Mouse (Mus musculus): ENCODE data around the gene Gstm4. TPM values are rescaled to one million over a fixed set of nuclear protein-coding genes. Genes with fewer than 3 reads are reported as not detected.

Gstm4 gene
- 10.1 and 11.9 TPM in 2 replicates for polyA plus RNA-seq (2012; rRNA removed)

DNA sequence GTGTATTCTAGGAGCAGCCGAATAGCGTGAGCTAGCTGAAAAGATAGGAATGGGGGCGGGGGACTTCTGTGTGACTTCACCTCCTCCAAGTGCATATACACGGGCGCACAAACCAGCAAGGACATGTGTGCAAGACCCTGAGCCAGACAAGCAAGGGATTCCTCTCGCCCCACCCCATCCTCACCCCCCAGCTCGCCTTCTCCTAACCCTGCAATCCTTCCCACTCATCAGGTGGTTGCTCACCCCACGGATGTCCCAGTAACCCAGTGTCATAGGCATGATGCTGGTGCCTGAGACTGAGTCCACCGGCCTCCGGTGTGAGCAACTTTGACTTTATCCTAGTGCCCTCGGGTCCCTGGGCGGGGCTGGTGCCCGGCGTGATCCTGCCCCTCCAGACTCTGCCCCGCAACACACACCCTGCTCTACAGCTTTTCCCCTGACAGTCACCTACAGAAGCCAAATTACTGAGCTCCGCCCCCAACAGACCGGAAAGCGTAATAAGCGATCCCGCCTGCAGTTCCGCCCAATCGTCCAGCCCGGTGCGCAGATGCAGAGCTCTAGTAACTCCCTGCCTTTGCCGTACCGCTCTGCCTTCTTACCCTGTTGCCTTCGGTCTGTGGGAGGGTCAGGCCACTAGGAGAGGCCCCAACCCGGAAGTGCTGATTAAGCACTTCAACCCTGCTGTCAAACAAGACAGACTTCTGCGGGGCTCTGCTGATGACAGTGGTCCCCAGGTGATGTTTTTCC is at the start of gene Gstm4:
Gene Gstm4 (minus strand): TSS at position 501 of the 747 bp plus-strand sequence.

DNA sequence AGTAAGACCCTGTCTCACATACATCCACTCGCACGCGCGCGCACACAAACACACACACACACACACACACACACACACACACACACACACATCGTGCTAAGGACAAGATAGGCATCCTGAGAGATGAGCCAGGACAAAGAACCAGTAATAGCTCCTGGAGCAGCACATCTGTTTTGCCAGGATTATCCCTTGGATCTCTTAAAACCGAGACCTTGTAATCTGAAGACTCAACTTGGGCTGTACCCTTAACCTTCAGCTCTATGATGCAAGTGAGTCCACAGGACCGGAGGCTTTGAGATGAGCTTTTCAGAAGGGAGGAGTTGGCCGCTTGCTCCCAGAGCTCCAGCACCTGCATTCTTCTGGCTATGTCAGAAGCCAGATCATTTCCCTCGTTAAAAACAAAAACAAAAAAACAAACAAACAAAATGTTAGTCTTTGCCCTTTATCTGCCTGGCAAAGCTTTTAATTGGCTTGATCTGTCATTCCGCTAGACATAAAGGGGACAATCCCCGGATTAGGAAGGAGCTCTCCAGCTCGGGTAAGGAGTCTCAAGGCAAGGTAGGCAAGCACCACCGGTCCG is 47.9 kb upstream of the Gstm4 start, which contains the start of gene Gnat2:
Gene Gnat2 (plus strand): TSS at position 254 of the 580 bp plus-strand sequence.

DNA sequence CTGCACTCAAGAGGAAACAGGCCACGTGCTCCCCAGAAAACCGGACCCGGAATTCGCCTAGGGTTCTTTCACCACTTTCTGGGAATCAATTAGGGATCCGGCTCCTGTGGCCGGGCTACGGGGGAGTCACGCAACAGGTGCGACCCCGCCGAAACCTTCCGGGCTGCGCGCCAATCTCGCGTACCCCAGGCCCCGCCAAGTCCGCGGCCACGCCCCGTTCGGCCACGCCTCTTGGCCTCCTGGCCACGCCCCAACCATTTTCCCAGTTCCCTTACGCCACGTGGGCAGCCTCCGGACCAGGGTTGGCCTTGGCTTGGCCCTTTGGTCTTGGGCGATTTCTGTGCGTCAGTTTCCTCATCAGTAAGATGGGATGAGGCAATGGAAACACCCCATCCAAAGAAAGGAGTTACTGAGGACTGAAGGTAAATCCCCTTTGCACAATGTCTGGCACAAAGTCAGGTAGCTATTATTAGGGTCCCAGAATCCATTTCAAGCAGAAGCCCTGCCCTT is 41.8 kb upstream of the Gstm4 start, which contains the start of gene Ampd2:
Gene Ampd2 (minus strand): TSS at position 182 of the 510 bp plus-strand sequence.

DNA sequence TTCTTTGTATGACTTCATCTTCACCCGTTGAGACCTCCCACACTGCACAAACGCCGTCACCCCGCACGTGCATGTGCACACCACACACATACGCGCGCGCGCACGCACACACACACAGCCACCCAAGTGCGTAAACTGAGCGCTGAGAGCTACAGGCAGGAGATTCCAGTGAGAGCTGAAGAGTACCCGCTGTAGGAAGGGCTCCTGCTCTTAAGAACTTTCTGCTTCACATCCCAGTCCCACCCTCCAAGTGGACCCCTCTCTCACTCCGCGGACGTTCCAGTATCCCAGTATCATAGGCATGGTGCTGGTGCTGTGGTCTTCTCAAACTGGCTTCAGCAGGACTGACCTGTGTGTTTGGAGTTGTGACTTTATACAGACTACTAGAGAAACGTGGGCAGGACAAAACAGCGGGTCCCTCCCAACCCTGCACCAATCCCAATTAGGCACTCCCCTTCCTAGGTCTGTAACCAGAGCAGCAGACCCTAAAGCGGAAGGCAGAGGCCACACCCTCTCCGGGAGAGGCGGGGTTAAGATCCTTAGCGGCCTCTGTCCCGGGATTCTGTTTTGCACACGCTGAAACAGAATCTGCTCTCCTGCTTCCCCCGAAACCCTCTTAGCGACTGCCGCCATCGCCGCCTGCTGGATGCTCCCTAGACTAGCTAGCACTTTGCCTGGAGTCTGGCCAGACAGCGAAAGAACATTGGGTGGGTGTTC is 27.1 kb downstream of the Gstm4 start, which contains the start of gene Gstm1:
Gene Gstm1 (minus strand): TSS at position 501 of the 717 bp plus-strand sequence.

Other genes with a start within 250 kb of the Gstm4 start
- gene Eps8l3, start 167.7 kb downstream of the Gstm4 start, polyA plus RNA-seq (2012; rRNA removed), result 0.06 TPM in 1 of 2 replicates, not detected in the other
- gene Gstm5, start 149.1 kb downstream of the Gstm4 start, polyA plus RNA-seq (2012; rRNA removed), result 114 and 121 TPM in 2 replicates
- gene Gstm7, start 113.1 kb downstream of the Gstm4 start, polyA plus RNA-seq (2012; rRNA removed), result 14.9 and 16.7 TPM in 2 replicates
- 4.7 and 6.2 TPM in 2 replicates for gene Gstm6, start 101.1 kb downstream of the Gstm4 start, polyA plus RNA-seq (2012; rRNA removed)
- 2.9 and 4.7 TPM in 2 replicates for gene Gstm3, start 75.6 kb downstream of the Gstm4 start, polyA plus RNA-seq (2012; rRNA removed)
- gene Gstm2, start 58.4 kb downstream of the Gstm4 start, polyA plus RNA-seq (2012; rRNA removed), result 3.4 TPM in 2 replicates
- gene Gstm1, start 26.9 kb downstream of the Gstm4 start, polyA plus RNA-seq (2012; rRNA removed), result 111 and 127 TPM in 2 replicates
- gene Ampd2, start 41.8 kb upstream of the Gstm4 start, polyA plus RNA-seq (2012; rRNA removed), result 44.0 and 51.2 TPM in 2 replicates
- gene Gnat2, start 47.9 kb upstream of the Gstm4 start, polyA plus RNA-seq (2012; rRNA removed), result 0.95 and 1.4 TPM in 2 replicates
- 30.2 and 35.7 TPM in 2 replicates for gene Gnai3, start 101.3 kb upstream of the Gstm4 start, polyA plus RNA-seq (2012; rRNA removed)
- gene Gpr61, start 110.0 kb upstream of the Gstm4 start, polyA plus RNA-seq (2012; rRNA removed), result not detected in 2 replicates
- gene Amigo1, start 141.4 kb upstream of the Gstm4 start, polyA plus RNA-seq (2012; rRNA removed), result 0.35 and 0.41 TPM in 2 replicates
- 1.5 and 1.9 TPM in 2 replicates for gene Cyb561d1, start 156.3 kb upstream of the Gstm4 start, polyA plus RNA-seq (2012; rRNA removed)
- gene Atxn7l2, start 166.0 kb upstream of the Gstm4 start, polyA plus RNA-seq (2012; rRNA removed), result 1.9 and 2.1 TPM in 2 replicates
- 0.03 and 0.07 TPM in 2 replicates for gene Sypl2, start 181.8 kb upstream of the Gstm4 start, polyA plus RNA-seq (2012; rRNA removed)
- gene Psma5, start 212.0 kb upstream of the Gstm4 start, polyA plus RNA-seq (2012; rRNA removed), result 97.2 and 113 TPM in 2 replicates
- 3.5 and 4.0 TPM in 2 replicates for gene Sort1, start 239.2 kb upstream of the Gstm4 start, polyA plus RNA-seq (2012; rRNA removed)